Comparison of ENCODE assay signal across 8 mouse cellular contexts in the genomic region with DNA sequence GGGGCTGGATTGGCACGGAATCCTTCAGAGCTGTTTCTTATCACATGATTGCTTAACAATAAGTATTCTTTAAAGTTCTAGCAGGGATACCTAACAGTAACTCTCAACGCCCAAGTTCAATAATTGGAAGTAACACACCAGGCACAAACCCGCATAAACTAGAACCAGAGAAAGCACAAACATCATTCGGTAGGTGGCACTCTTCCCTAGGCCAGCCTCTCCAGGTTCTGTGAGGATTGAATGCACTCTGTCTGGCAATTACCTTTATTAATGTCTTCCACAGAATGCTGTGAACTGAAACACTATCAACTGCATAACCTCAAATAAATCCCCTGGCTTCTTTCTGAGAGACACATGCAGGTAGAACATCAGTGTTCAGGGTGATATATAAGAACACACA.
DNase-seq lines count a peak whose midpoint lies in the region; ATAC-seq and TF ChIP-seq lines count a peak whose summit lies in the region.

No protein-coding gene starts in this region.

- H3K4me1 ChIP-seq in embryonic facial prominence, embryonic 11.5 days (ENCODE audit: control insufficient read depth, insufficient read depth, low read length): no peaks in the 10 kb centered on the region
- H3K4me1 ChIP-seq in embryonic facial prominence, embryonic 10.5 days: no peaks in the 10 kb centered on the region
- peaks cover 4% of the 10 kb centered on the region; the same call in 1 of the 2 replicates for H3K4me1 ChIP-seq in midbrain, embryonic 13.5 days (replicated peaks)
- no peaks in the 10 kb centered on the region for H3K4me1 ChIP-seq in midbrain, embryonic 10.5 days
- peaks cover 10% of the 10 kb centered on the region; the same call in 1 of the 2 replicates for H3K4me1 ChIP-seq in hindbrain, postnatal 0 days (ENCODE audit: insufficient read depth, low read length)

- no peaks in the 10 kb centered on the region for H3K36me3 ChIP-seq in embryonic facial prominence, embryonic 11.5 days (replicated peaks; ENCODE audit: control insufficient read depth, insufficient read depth, low read depth, low read length)
- no peaks in the 10 kb centered on the region for H3K36me3 ChIP-seq in embryonic facial prominence, embryonic 10.5 days (replicated peaks)
- no peaks in the 10 kb centered on the region for H3K36me3 ChIP-seq in midbrain, embryonic 13.5 days
- no peaks in the 10 kb centered on the region for H3K36me3 ChIP-seq in midbrain, embryonic 10.5 days
- no peaks in the 10 kb centered on the region for H3K36me3 ChIP-seq in hindbrain, postnatal 0 days (ENCODE audit: insufficient read depth, low read length)

- WGBS in embryonic facial prominence, embryonic 11.5 days: 66% methylated on average over 4 of the region's 4 CpGs
- whole genome bisulfite sequencing in embryonic facial prominence, embryonic 10.5 days: 59% methylated on average over 4 of the region's 4 CpGs
- 53% methylated on average over 4 of the region's 4 CpGs for WGBS in midbrain, embryonic 13.5 days
- WGBS in midbrain, embryonic 10.5 days: 63% methylated on average over 4 of the region's 4 CpGs
- 51% methylated on average over 4 of the region's 4 CpGs for WGBS in hindbrain, postnatal 0 days

- peak; percentile 47 for DNase-seq in embryonic facial prominence, embryonic 11.5 days (ENCODE audit: low spot score)
- no peak for DNase-seq in embryonic facial prominence, embryonic 10.5 days (ENCODE audit: low spot score)
- no peak for DNase-seq in midbrain, embryonic 10.5 days (ENCODE audit: low spot score)
- peak; percentile 71 for DNase-seq in hindbrain, postnatal 0 days (ENCODE audit: low spot score)
- DNase-seq in retina, embryonic 14.5 days (ENCODE audit: low spot score): peak; percentile 30
- DNase-seq in spleen, adult 12 weeks (ENCODE audit: low spot score): no peak
- no peak for DNase-seq in lung, postnatal 4 days

- no peak for ATAC-seq in embryonic facial prominence, embryonic 11.5 days (replicated peaks; ENCODE audit: insufficient number of reproducible peaks, low FRiP score, low TSS enrichment, low read depth)
- ATAC-seq in midbrain, embryonic 13.5 days: 0 out of 2 replicates have a peak, but pooled peaks have one; percentile 30
- no peak for ATAC-seq in hindbrain, postnatal 0 days

- no peaks in the 10 kb centered on the region for H3K9me3 ChIP-seq in embryonic facial prominence, embryonic 11.5 days (replicated peaks; ENCODE audit: control insufficient read depth, low read length)
- H3K9me3 ChIP-seq in embryonic facial prominence, embryonic 10.5 days: no peaks in the 10 kb centered on the region
- no peaks in the 10 kb centered on the region for H3K9me3 ChIP-seq in midbrain, embryonic 13.5 days
- no peaks in the 10 kb centered on the region for H3K9me3 ChIP-seq in midbrain, embryonic 10.5 days (replicated peaks)
- no peaks in the 10 kb centered on the region for H3K9me3 ChIP-seq in hindbrain, postnatal 0 days (ENCODE audit: low read length)

- TF ChIP-seq CTCF in hindbrain, postnatal 0 days (IDR thresholded peaks at IDR 0.05; ENCODE audit: low read depth): peak; percentile 66

- H3K27ac ChIP-seq in embryonic facial prominence, embryonic 11.5 days (replicated peaks; ENCODE audit: low read depth, low read length): no peak overlapping the region
- H3K27ac ChIP-seq in embryonic facial prominence, embryonic 10.5 days (replicated peaks): no peak overlapping the region
- H3K27ac ChIP-seq in midbrain, embryonic 13.5 days: no peak overlapping the region
- no peak overlapping the region for H3K27ac ChIP-seq in midbrain, embryonic 10.5 days (replicated peaks)
- H3K27ac ChIP-seq in hindbrain, postnatal 0 days: no peak overlapping the region

- no peak overlapping the region for H3K4me2 ChIP-seq in embryonic facial prominence, embryonic 11.5 days (ENCODE audit: low read depth, low read length)
- no peak overlapping the region for H3K4me2 ChIP-seq in midbrain, embryonic 13.5 days (replicated peaks)
- no peak overlapping the region for H3K4me2 ChIP-seq in hindbrain, postnatal 0 days (ENCODE audit: low read depth, low read length)

- H3K27me3 ChIP-seq in embryonic facial prominence, embryonic 11.5 days (ENCODE audit: control insufficient read depth, insufficient read depth, low read length): no peaks in the 10 kb centered on the region
- H3K27me3 ChIP-seq in embryonic facial prominence, embryonic 10.5 days (replicated peaks; ENCODE audit: low read depth, poor library complexity, severe bottlenecking): no peaks in the 10 kb centered on the region
- H3K27me3 ChIP-seq in midbrain, embryonic 13.5 days: no peaks in the 10 kb centered on the region
- no peaks in the 10 kb centered on the region for H3K27me3 ChIP-seq in midbrain, embryonic 10.5 days (ENCODE audit: low read depth, poor library complexity, severe bottlenecking)
- H3K27me3 ChIP-seq in hindbrain, postnatal 0 days (ENCODE audit: insufficient read depth, low read length): no peaks in the 10 kb centered on the region

- no peak overlapping the region for H3K4me3 ChIP-seq in embryonic facial prominence, embryonic 11.5 days (ENCODE audit: low read depth, low read length)
- no peak overlapping the region for H3K4me3 ChIP-seq in embryonic facial prominence, embryonic 10.5 days
- H3K4me3 ChIP-seq in midbrain, embryonic 13.5 days (replicated peaks): no peak overlapping the region
- H3K4me3 ChIP-seq in midbrain, embryonic 10.5 days: no peak overlapping the region
- no peak overlapping the region for H3K4me3 ChIP-seq in hindbrain, postnatal 0 days (ENCODE audit: low read length)

- H3K9ac ChIP-seq in embryonic facial prominence, embryonic 11.5 days (replicated peaks; ENCODE audit: low read length): no peak overlapping the region
- H3K9ac ChIP-seq in midbrain, embryonic 13.5 days (replicated peaks): no peak overlapping the region
- H3K9ac ChIP-seq in hindbrain, postnatal 0 days (replicated peaks; ENCODE audit: low read length): no peak overlapping the region

Comparison
In these comparisons a context has a peak if more than half of its experiments do, and no peak if none do; other contexts are left out.
1. DNase-seq: peak in embryonic facial prominence, embryonic 11.5 days (single experiment), hindbrain, postnatal 0 days (single experiment) and retina, embryonic 14.5 days (single experiment); none in embryonic facial prominence, embryonic 10.5 days (single experiment), midbrain, embryonic 10.5 days (single experiment), spleen, adult 12 weeks (single experiment) and lung, postnatal 4 days (0 of 2).